Mouse (Mus musculus): Measurements from ENCODE around the gene Supt4a.

DNA sequence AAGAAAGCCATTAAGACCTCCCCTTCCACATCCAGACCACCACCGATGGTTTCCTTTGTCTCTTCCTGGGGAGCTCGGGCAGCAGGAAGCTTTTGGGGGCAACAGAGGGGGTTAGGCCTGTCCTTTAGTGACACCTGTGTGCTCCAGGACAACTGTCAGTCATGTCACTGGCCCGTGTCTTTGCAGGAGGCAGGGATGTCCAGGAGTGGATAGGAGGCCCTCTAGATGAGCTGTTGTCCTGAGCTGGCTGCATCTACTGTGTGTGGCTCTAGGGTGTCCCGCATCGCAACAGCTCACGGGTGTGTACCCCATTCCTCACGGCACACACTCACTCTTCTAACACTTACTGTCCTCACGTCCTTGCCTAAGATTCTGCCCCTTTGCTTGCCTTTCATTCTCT lies 15.9 kb downstream of the Supt4a start:
- TF ChIP-seq CTCF (IDR thresholded peaks at IDR 0.05; ENCODE audit: extremely low read depth, insufficient read length, insufficient replicate concordance, low read depth, low read length) = no peak
- TF ChIP-seq POLR2A (IDR thresholded peaks at IDR 0.05; ENCODE audit: low read depth, low read length) = no peak
